Mouse (Mus musculus): ENCODE measurements around the gene Gm20388.

Gene Gm20388

DNA sequence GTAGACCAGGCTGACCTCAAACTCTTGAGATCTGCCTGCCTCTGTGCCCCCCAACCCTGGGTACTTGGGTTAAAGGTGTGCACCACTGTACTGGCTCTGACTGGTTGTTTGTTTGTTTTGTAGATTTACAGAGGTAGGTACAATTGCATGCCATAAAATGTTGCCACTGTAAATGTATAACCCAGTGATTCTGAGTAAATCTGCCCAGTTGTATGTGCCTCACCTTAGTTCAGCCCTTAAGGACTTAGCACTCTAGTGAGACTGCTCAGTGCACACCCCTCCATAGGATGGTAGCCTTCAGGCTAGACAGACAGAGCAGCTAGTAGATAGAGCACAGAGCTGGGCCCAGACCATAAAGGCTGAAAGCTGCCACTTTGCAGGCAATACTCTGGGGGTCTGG, 2483.1 kb downstream of the Gm20388 start:
- no peak for DNase-seq (ENCODE audit: extremely low spot score, low spot score)

- no peak for DNase-seq (ENCODE audit: extremely low spot score, low spot score)
These were observed 2484.7 kb downstream of the Gm20388 start for GRCm38 (mm10) chr8:122395291-122395690.

DNA sequence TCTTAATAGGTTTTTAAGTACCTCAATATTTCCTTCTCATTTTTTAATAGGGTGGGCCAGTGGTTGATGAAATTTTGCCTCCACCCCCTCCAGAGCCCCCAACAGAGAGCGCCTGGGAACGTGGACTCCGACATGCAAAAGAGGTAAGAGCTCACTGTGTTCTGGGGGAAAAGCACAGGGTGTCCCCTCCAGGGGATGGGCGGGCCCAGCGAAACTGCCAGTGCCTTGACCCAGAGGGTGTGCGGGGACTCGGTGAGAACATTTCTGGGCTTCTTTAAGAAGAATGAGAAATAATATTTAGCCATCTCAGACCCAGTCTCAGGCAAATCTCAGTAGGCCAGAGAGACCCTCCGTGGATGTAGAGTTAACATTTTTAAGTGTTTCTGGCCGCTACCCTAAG, 2487.5 kb downstream of the Gm20388 start:
- no peak for DNase-seq (ENCODE audit: extremely low spot score, low spot score)

DNA sequence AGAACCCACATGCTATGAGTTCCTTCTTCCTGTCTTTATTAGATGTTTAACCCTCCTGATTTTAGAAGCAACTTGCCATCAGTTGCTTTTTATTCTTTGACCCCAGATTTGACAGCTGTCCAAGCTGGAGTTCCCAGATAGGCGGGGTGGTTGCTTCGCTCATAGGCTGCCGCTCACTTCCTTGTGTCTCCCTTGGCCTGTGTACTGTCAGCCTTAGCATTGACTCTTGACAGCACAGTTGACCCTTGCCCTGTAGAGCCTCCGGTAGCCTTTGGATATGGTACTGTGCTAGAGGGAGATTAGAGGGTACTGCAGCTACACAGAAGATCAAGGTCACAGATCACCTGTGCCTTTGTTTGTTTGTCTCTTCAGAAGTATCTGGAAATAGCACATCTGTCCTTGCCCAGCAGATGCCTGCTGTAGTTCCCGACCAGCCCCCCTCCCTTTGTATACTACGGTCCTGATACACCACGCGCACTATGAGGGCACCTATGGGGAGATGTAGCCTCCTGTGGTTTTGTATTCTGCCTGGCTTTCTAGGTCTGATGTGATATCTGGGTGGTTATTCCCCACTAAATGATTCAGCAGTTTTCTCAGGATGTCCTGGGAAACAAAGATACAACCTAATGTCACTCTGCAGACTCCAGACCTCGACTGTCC, 2494.6 kb downstream of the Gm20388 start:
- DNase-seq (ENCODE audit: extremely low spot score, low spot score), result no peak

DNA sequence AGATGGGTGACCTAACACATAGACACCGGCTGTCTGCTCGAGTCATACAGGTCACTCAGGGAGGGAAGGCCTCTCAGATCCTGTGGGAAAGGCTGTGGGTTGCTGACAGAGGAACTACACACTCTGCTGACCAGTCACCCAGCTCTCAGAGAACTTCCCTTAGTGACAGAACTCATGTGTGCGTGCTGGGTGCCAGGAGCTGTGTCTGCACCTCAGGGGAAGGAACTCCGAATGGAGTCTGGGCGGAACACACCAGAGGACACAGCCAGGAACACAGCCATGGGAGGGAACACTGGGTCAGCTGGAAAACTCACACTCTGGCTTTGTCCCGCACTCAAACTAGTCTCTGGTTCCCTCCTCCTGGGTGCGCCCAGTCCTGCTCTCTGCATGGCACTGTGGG, 2497.0 kb downstream of the Gm20388 start:
- no peak for DNase-seq (ENCODE audit: extremely low spot score, low spot score)

DNA sequence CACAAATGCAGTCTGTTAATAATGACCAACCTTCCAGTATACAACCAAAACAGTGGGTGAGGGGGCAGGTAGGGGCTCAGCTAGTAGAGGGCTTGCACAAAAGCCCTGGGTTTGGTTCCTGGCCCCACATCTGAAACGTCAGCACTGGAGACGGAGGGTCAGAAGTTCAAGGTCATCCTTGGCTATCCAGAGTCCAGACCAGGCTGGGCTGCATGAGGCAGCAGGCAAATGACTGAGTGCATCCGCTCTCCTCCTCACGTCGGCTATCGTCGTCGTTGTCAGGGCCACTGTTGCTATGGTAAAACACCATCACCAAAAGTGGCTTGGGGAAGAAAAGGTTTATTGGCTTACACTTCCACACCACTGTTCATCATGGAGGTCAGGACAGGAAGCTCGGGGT, 2503.7 kb downstream of the Gm20388 start:
- no peak for DNase-seq (ENCODE audit: extremely low spot score, low spot score)

DNA sequence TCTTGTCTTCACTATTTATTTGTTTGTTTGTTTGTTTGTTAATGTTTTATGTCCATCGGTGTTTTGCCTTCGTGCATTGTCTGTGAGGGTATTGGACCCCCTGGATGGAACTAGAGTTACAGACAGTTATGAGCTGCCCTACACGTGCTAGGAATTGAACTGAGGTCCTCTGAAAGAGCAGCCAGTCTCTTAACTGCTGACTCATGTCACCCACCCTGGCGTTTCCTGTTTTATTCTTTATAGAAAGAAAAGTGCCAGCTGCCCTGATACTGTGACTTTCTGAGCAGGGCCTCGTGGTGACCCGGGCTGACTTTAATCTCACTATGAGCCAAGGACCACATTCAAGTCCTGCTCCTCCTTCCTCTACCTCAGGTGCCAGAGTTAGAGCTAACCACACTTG, 2504.9 kb downstream of the Gm20388 start:
- DNase-seq (ENCODE audit: extremely low spot score, low spot score), result no peak

GRCm38 (mm10) chr8:122419881-122420555, 2509.4 kb downstream of the Gm20388 start:
- DNase-seq (ENCODE audit: extremely low spot score, low spot score), result no peak

DNA sequence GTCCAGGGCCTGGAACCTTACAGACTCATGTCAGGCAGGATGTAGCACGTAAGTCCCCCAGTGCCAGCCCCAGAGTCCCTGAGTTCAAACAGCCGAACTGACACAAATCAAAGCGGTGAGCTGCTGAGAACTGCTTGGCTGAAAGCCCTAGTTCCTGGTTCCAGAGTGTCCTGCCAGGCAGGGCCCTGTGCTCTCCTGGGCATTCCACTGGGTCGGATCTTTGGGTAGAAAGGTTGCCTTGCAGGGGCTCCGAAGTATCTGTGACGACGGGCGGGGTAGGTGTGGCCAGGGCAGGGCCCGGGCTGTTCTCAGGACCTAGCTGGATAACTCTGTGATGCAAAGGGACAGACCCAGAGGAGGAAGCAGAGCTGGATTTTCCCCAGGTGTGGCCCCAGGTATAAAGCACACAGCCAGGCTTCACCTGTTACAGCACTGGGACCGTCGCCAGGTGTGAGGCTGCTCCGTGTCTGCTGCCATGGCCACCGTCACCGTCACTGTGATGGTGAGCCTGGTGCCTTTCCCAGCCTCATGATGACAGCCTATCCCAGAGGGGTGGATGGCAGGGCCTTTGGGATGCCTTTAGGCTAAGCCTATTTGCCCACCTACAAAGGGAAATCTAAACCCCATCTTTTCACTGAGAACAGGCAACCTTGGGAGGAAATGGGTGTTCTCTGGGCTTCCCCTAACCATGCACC, 2510.9 kb downstream of the Gm20388 start, which contains the start of gene Il17c:
Gene Il17c, plus strand, starts transcription at position 645 of the 695 bp plus-strand sequence.
- DNase-seq (ENCODE audit: extremely low spot score, low spot score), result no peak

- no peak for DNase-seq (ENCODE audit: extremely low spot score, low spot score)
These were observed 2512.6 kb downstream of the Gm20388 start for GRCm38 (mm10) chr8:122423217-122423616.

GRCm38 (mm10) chr8:122423659-122424058, 2513.0 kb downstream of the Gm20388 start:
- DNase-seq (ENCODE audit: extremely low spot score, low spot score), result no peak

DNA sequence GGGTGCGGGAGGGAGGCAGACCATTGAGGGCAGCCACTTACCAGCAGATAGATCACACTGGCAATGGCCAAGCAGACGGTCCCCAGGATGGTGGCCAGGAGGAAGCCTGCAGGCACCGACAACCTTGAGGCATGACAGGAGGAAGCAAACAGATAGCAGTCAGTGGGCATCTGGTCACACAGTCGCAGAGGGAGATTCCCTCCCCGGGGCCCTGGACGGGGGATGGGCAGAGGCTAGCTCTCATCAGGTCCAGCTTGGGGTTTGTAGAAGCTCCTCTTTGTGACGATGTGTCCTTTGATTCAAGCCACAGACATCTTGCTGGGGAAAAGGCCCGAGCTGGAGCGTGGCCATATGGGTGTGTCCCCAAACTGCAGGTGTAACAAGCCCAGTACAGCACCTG, 2515.5 kb downstream of the Gm20388 start:
- no peak for DNase-seq (ENCODE audit: extremely low spot score, low spot score)

GRCm38 (mm10) chr8:122427607-122428006, 2517.0 kb downstream of the Gm20388 start:
- no peak for DNase-seq (ENCODE audit: extremely low spot score, low spot score)

- DNase-seq (ENCODE audit: extremely low spot score, low spot score), result no peak
These were observed 2517.5 kb downstream of the Gm20388 start for GRCm38 (mm10) chr8:122428163-122428562.

DNA sequence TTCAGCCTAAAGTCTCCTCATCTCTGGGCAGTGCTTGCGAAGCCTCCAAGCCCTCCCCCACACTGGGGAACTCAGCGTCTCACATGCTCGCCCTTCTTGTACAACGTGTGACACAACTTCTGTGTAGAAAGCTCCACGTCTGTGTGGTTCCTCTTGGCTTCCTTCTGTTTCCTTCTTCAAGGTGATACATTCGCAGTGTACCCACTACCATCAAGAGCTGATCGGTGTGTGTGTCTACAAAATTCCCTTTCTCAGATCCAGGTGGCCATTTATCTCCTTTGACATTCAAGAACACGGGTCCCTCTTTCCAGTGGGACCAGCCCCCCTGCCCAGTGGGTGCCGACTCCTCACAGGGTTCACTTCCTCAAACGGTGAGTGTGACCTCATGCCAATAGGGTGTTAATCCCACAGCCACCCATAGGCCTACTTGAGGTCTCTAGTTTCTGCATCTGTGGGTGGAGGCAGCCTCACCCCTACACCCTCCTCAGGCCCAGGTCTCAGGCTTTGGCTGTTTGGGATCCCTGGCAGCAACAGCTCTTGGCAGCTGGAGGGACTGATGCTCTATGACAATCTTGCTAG, 2519.5 kb downstream of the Gm20388 start:
- no peak for DNase-seq (ENCODE audit: extremely low spot score, low spot score)

GRCm38 (mm10) chr8:122430646-122431045, 2520.0 kb downstream of the Gm20388 start:
- DNase-seq (ENCODE audit: extremely low spot score, low spot score), result no peak

DNA sequence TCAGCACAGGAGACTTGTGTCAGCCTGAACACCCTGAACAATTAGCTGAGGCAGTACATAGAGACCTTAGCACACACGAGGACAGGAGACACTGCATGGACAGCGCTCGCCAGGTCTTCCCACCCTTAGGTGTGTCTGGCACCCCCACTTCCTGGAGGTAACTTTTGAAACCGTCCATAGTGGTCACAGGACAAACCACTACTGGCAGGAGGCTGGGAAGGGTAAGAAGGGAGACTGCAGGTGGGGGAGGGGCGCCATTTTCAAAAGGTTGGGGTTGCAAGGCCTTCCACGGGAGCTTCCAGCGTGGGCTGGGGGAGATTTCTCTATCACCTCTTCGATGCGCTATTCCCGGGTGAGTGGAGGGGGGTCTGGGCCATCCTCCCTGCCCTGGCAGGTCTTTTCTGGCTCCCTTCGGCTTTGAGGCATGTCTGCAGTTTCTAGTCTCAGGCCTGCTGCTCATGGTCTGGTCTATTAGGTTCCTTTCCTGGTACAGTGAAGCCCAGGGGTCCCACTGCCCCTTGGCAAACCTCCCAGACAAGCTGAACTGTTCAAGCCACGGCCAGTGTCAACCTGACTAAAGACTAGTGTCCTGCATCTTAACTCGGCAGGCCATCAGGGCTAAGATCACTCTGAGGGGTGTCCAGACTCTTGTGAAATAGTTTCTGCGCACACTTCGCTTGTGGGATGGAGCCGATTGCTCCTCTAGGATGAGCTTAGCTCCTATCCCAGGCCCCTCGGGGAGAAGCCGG, 2521.2 kb downstream of the Gm20388 start:
- no peak for DNase-seq (ENCODE audit: extremely low spot score, low spot score)

GRCm38 (mm10) chr8:122432443-122433268, 2522.0 kb downstream of the Gm20388 start, which contains the start of gene Cyba:
Gene Cyba (minus strand): TSS chr8:122432930.
- DNase-seq (ENCODE audit: extremely low spot score, low spot score), result peak; percentile 64

DNA sequence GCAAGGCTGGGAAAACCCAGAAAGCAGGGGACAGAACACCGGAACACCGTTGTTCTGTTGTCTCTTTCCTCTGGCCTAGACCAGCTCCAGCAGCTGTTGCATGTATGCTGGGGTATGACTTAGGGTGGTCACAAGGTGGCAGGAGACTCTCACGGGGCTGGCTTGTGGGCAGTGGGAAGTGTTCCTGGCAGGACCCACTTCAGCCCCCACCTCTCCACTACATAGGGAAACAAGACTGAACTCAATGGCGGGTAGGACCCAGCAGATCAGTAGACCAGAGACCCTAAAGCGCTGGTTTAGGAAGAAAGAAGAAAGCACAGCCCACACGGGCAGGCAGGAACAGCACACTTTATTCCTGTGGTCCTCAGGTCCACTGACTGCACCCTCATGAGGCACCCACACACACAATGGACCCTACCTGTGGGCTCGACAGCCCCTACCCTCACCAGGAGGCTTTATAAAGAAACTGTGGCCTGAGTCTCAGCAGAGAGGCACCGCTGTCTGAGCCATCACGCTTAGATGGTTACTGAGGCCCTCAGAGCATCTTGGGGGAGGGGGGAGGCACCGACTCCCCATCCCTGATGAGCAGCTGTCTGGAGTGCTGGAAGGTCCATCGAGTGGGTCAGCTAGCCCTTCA, 2522.7 kb downstream of the Gm20388 start:
- DNase-seq (ENCODE audit: extremely low spot score, low spot score), result no peak

GRCm38 (mm10) chr8:122435375-122435774, 2524.7 kb downstream of the Gm20388 start:
- DNase-seq (ENCODE audit: extremely low spot score, low spot score), result no peak
